Mouse (Mus musculus): ENCODE measurements around the gene Ift172. TPM values are rescaled to one million over a fixed set of nuclear protein-coding genes. Genes with fewer than 3 reads are reported as not detected.
"Not testable (repeated sequence)": the region's sequence is repeated elsewhere in the genome, so short reads cannot be mapped to it uniquely, and the experiment has no call there.

Gene Ift172
- total and polyA plus RNA-seq, 3 experiments = 15.3 to 21.8 TPM; not detected in 1

- TF ChIP-seq GABPA (IDR thresholded peaks at IDR 0.05; ENCODE audit: low read depth, low read length) (no peak), CHD1 (IDR thresholded peaks at IDR 0.05; ENCODE audit: low read depth, low read length) (peak; percentile 88; the same call in 1 of the 2 replicates), POLR2AphosphoS2 (IDR thresholded peaks at IDR 0.05; ENCODE audit: low read length) (no peak), ZNF384 (IDR thresholded peaks at IDR 0.05; ENCODE audit: low read depth, low read length) (peak; percentile 98), NELFE (IDR thresholded peaks at IDR 0.05; ENCODE audit: low read depth, low read length) (no peak), CHD2 (IDR thresholded peaks at IDR 0.05; ENCODE audit: low read length) (peak; percentile 66), MYC (IDR thresholded peaks at IDR 0.05; ENCODE audit: low read depth, low read length) (peak; percentile 63; the same call in 1 of the 2 replicates), TBP (IDR thresholded peaks at IDR 0.05; ENCODE audit: low read depth, low read length) (no peak; the same call in 1 of the 2 replicates), TAL1 (IDR thresholded peaks at IDR 0.05; ENCODE audit: low read length) (peak; percentile 80), CTCF (IDR thresholded peaks at IDR 0.05 in 2 of 3, conservative IDR thresholded peaks at IDR 0.05 in 1 of 3; ENCODE audit: control insufficient read depth in 1 of 3, insufficient read depth in 1 of 3, low read depth in 2 of 3, low read length in 3 of 3, poor library complexity in 1 of 3, severe bottlenecking in 1 of 3) (peak in 1 of 3 experiments; percentile 37; a peak in 2 of 6 replicates), ZKSCAN1 (IDR thresholded peaks at IDR 0.05; ENCODE audit: low read depth, low read length) (peak; percentile 76; the same call in 1 of the 2 replicates), ZC3H11A (IDR thresholded peaks at IDR 0.05; ENCODE audit: low read depth, low read length) (no peak), POLR2AphosphoS5 (IDR thresholded peaks at IDR 0.05; ENCODE audit: borderline replicate concordance, low read depth, low read length) (no peak), SIN3A (IDR thresholded peaks at IDR 0.05; ENCODE audit: low read length) (peak; percentile 67; the same call in 1 of the 2 replicates), MEF2A (IDR thresholded peaks at IDR 0.05; ENCODE audit: extremely low read depth, insufficient replicate concordance, low read depth, low read length, poor library complexity, severe bottlenecking) (no peak)
Measured at GRCm38 (mm10) chr5:31218294-31218693, 72.6 kb downstream of the Ift172 start (continued).

- not testable (repeated sequence) for DNase-seq (ENCODE audit: low read depth, low spot score); H3K4me3 ChIP-seq (ENCODE audit: control insufficient read depth in 1 of 2, insufficient read depth in 1 of 2, low read depth in 2 of 2, low read length in 2 of 2); H3K9ac ChIP-seq (ENCODE audit: control insufficient read depth, low read depth, low read length, poor library complexity, severe bottlenecking); H3K9me3 ChIP-seq (replicated peaks; ENCODE audit: insufficient read depth, low read length); H3K27ac ChIP-seq (ENCODE audit: control insufficient read depth, low read depth, low read length); H3K27me3 ChIP-seq (ENCODE audit: control insufficient read depth in 1 of 2, insufficient read depth in 2 of 2, low read length in 2 of 2)
- TF ChIP-seq SIN3A (IDR thresholded peaks at IDR 0.05; ENCODE audit: low read length) (0 out of 2 replicates have a peak, but pooled peaks have one; percentile 25), CTCF (IDR thresholded peaks at IDR 0.05 in 2 of 3, conservative IDR thresholded peaks at IDR 0.05 in 1 of 3; ENCODE audit: control insufficient read depth in 1 of 3, insufficient read depth in 1 of 3, low read depth in 2 of 3, low read length in 3 of 3, poor library complexity in 1 of 3, severe bottlenecking in 1 of 3) (peak in 1 of 3 experiments; percentile 15; a peak in 1 of 6 replicates), ZNF384 (IDR thresholded peaks at IDR 0.05; ENCODE audit: low read depth, low read length) (peak; percentile 81)
- H3K79me2 ChIP-seq (ENCODE audit: control insufficient read depth, insufficient read depth, low read length, poor library complexity) = peaks cover 83% of the 10 kb centered on the region
- H3K4me1 ChIP-seq (ENCODE audit: control insufficient read depth in 1 of 2, insufficient read depth in 2 of 2, low read length in 2 of 2) = peaks cover 16 to 23% of the 10 kb centered on the region in 2 experiments; a peak in 3 of 4 replicates
- H3K36me3 ChIP-seq (ENCODE audit: control insufficient read depth in 1 of 2, insufficient read depth in 2 of 2, low read length in 2 of 2) = peaks cover 36 to 60% of the 10 kb centered on the region in 2 experiments
Measured at GRCm38 (mm10) chr5:31216554-31216953, 74.4 kb downstream of the Ift172 start.

- peaks cover 22 to 46% of the 10 kb centered on the region in 2 experiments for H3K36me3 ChIP-seq (ENCODE audit: control insufficient read depth in 1 of 2, insufficient read depth in 2 of 2, low read length in 2 of 2)
- H3K4me3 ChIP-seq (ENCODE audit: control insufficient read depth in 1 of 2, insufficient read depth in 1 of 2, low read depth in 2 of 2, low read length in 2 of 2) = no peak overlapping the region
- no peak for DNase-seq (ENCODE audit: low read depth, low spot score)
- H3K9ac ChIP-seq (ENCODE audit: control insufficient read depth, low read depth, low read length, poor library complexity, severe bottlenecking) = no peak overlapping the region
- no peaks in the 10 kb centered on the region; a peak in 2 of 4 replicates for H3K4me1 ChIP-seq (ENCODE audit: control insufficient read depth in 1 of 2, insufficient read depth in 2 of 2, low read length in 2 of 2)
- no peaks in the 10 kb centered on the region for H3K27me3 ChIP-seq (ENCODE audit: control insufficient read depth in 1 of 2, insufficient read depth in 2 of 2, low read length in 2 of 2)
- H3K27ac ChIP-seq (ENCODE audit: control insufficient read depth, low read depth, low read length) = no peak overlapping the region
- no peaks in the 10 kb centered on the region for H3K9me3 ChIP-seq (replicated peaks; ENCODE audit: insufficient read depth, low read length)
- TF ChIP-seq NRF1 (IDR thresholded peaks at IDR 0.05; ENCODE audit: insufficient read depth, low read depth, low read length, poor library complexity, severe bottlenecking) (no peak), GATA1 (IDR thresholded peaks at IDR 0.05; ENCODE audit: low read depth, low read length) (no peak), USF1 (IDR thresholded peaks at IDR 0.05; ENCODE audit: low read depth, low read length) (no peak), MXI1 (IDR thresholded peaks at IDR 0.05; ENCODE audit: low read depth, low read length) (no peak), CTCF (IDR thresholded peaks at IDR 0.05 in 2 of 3, conservative IDR thresholded peaks at IDR 0.05 in 1 of 3; ENCODE audit: control insufficient read depth in 1 of 3, insufficient read depth in 1 of 3, low read depth in 2 of 3, low read length in 3 of 3, poor library complexity in 1 of 3, severe bottlenecking in 1 of 3) (no peak), ZKSCAN1 (IDR thresholded peaks at IDR 0.05; ENCODE audit: low read depth, low read length) (no peak), MAZ (IDR thresholded peaks at IDR 0.05; ENCODE audit: low read depth, low read length) (no peak), EP300 (IDR thresholded peaks at IDR 0.05; ENCODE audit: low read depth in 1 of 2, low read length in 2 of 2) (no peak), RCOR1 (IDR thresholded peaks at IDR 0.05; ENCODE audit: low read depth, low read length) (no peak)
- peaks cover 29% of the 10 kb centered on the region for H3K79me2 ChIP-seq (ENCODE audit: control insufficient read depth, insufficient read depth, low read length, poor library complexity)
Measured at GRCm38 (mm10) chr5:31204421-31204820, 86.5 kb downstream of the Ift172 start.
